Mouse (Mus musculus): Measurements from ENCODE around the gene Vps26b. TPM values are rescaled to one million over a fixed set of nuclear protein-coding genes. Genes with fewer than 3 reads are reported as not detected.

The Vps26b gene
- polyA plus RNA-seq, 1 experiment from 2014 or later = 60.6 TPM

GRCm38 (mm10) chr9:27011572-27011971, 18.3 kb downstream of the Vps26b start:
- Histone ChIP-seq H3K27ac (no peak overlapping the region), H3K9me3 (no peaks in the 10 kb centered on the region), H3K4me2 (no peak overlapping the region), H3K9ac (no peak overlapping the region), H3K4me3 (replicated peaks) (no peak overlapping the region), H3K4me1 (no peaks in the 10 kb centered on the region), H3K36me3 (replicated peaks) (peaks cover 95% of the 10 kb centered on the region), H3K27me3 (no peaks in the 10 kb centered on the region)
- ATAC-seq (ENCODE audit: low FRiP score) = no peak
- 94% methylated on average over 4 of the region's 4 CpGs for WGBS

GRCm38 (mm10) chr9:27009231-27009630, 20.6 kb downstream of the Vps26b start:
- H3K4me1 ChIP-seq = no peaks in the 10 kb centered on the region
- 85% methylated on average over 5 of the region's 5 CpGs for WGBS
- H3K27ac ChIP-seq = no peak overlapping the region
- no peaks in the 10 kb centered on the region for H3K27me3 ChIP-seq
- no peaks in the 10 kb centered on the region for H3K9me3 ChIP-seq
- no peak for ATAC-seq (ENCODE audit: low FRiP score)
- no peak overlapping the region for H3K9ac ChIP-seq
- peaks cover 97% of the 10 kb centered on the region for H3K36me3 ChIP-seq (replicated peaks)
- no peak overlapping the region for H3K4me3 ChIP-seq (replicated peaks)
- H3K4me2 ChIP-seq = no peak overlapping the region

GRCm38 (mm10) chr9:27006866-27007265, 23.0 kb downstream of the Vps26b start:
- H3K9me3 ChIP-seq = no peaks in the 10 kb centered on the region

GRCm38 (mm10) chr9:27005933-27006332, 23.9 kb downstream of the Vps26b start:
- H3K4me1 ChIP-seq = peaks cover 6% of the 10 kb centered on the region
- no peak overlapping the region for H3K4me2 ChIP-seq
- H3K4me3 ChIP-seq (replicated peaks) = no peak overlapping the region
- H3K36me3 ChIP-seq (replicated peaks) = peaks cover 80% of the 10 kb centered on the region
- WGBS = 92% methylated on average over 1 of the region's 1 CpGs
- H3K9me3 ChIP-seq = no peaks in the 10 kb centered on the region
- no peak overlapping the region for H3K9ac ChIP-seq
- no peak for ATAC-seq (ENCODE audit: low FRiP score)
- no peaks in the 10 kb centered on the region for H3K27me3 ChIP-seq
- no peak overlapping the region for H3K27ac ChIP-seq

More at GRCm38 (mm10) chr9:27006866-27007265, 23.0 kb downstream of the Vps26b start:
- H3K27me3 ChIP-seq = no peaks in the 10 kb centered on the region
- H3K36me3 ChIP-seq (replicated peaks) = peaks cover 89% of the 10 kb centered on the region
- WGBS = 95% methylated on average over 5 of the region's 5 CpGs
- no peak overlapping the region for H3K27ac ChIP-seq
- H3K4me1 ChIP-seq = no peaks in the 10 kb centered on the region
- H3K4me3 ChIP-seq (replicated peaks) = no peak overlapping the region
- no peak overlapping the region for H3K9ac ChIP-seq
- ATAC-seq (ENCODE audit: low FRiP score) = no peak
- no peak overlapping the region for H3K4me2 ChIP-seq

- Histone ChIP-seq H3K36me3 (replicated peaks) (peaks cover 75% of the 10 kb centered on the region), H3K9ac (no peak overlapping the region), H3K27me3 (no peaks in the 10 kb centered on the region), H3K27ac (no peak overlapping the region), H3K4me3 (replicated peaks) (no peak overlapping the region), H3K9me3 (no peaks in the 10 kb centered on the region), H3K4me2 (no peak overlapping the region), H3K4me1 (peaks cover 13% of the 10 kb centered on the region)
- ATAC-seq (ENCODE audit: low FRiP score) = no peak
- WGBS = 92% methylated on average over 3 of the region's 3 CpGs
Observed at GRCm38 (mm10) chr9:27005231-27005630, 24.6 kb downstream of the Vps26b start.

GRCm38 (mm10) chr9:26999461-27000395, 30.1 kb downstream of the Vps26b start, which contains the start of the genes Acad8 and Thyn1:
TSS of gene Acad8 (minus strand) at chr9:26999566.
TSS of gene Thyn1 (plus strand) at chr9:26999710.
- Histone ChIP-seq H3K27ac (peak within 1 kb of the TSS; percentile 46), H3K9ac (peak within 1 kb of the TSS; percentile 82), H3K27me3 (no peaks in the 10 kb centered on the region), H3K4me2 (peak within 1 kb of the TSS; percentile 83), H3K4me3 (replicated peaks) (peak within 1 kb of the TSS; percentile 61), H3K9me3 (no peaks in the 10 kb centered on the region), H3K36me3 (replicated peaks) (peaks cover 21% of the 10 kb centered on the region), H3K4me1 (peaks cover 23% of the 10 kb centered on the region)
- peak; percentile 100 for ATAC-seq (ENCODE audit: low FRiP score)
- under 1% methylated on average over 35 of the region's 35 CpGs for WGBS

- Histone ChIP-seq H3K27ac (peak overlapping the region; percentile 43; the same call in 1 of the 2 replicates), H3K9me3 (no peaks in the 10 kb centered on the region), H3K27me3 (no peaks in the 10 kb centered on the region), H3K36me3 (replicated peaks) (peaks cover 12% of the 10 kb centered on the region; the same call in 1 of the 2 replicates), H3K4me2 (peak overlapping the region; percentile 83), H3K9ac (peak overlapping the region; percentile 70), H3K4me1 (peaks cover 23% of the 10 kb centered on the region), H3K4me3 (replicated peaks) (peak overlapping the region; percentile 61)
- 4% methylated on average over 29 of the region's 29 CpGs for WGBS
- ATAC-seq (ENCODE audit: low FRiP score) = peak; percentile 73
Observed at GRCm38 (mm10) chr9:26998669-26999460, 31.0 kb downstream of the Vps26b start.

GRCm38 (mm10) chr9:26997501-26997900, 32.4 kb downstream of the Vps26b start:
- Histone ChIP-seq H3K4me3 (replicated peaks) (no peak overlapping the region), H3K27ac (no peak overlapping the region), H3K4me1 (peaks cover 23% of the 10 kb centered on the region), H3K4me2 (no peak overlapping the region), H3K9ac (no peak overlapping the region), H3K9me3 (no peaks in the 10 kb centered on the region), H3K36me3 (replicated peaks) (no peaks in the 10 kb centered on the region), H3K27me3 (no peaks in the 10 kb centered on the region)
- ATAC-seq (ENCODE audit: low FRiP score) = no peak
- 93% methylated on average over 2 of the region's 2 CpGs for WGBS

GRCm38 (mm10) chr9:26997062-26997461, 32.8 kb downstream of the Vps26b start:
- no peaks in the 10 kb centered on the region for H3K9me3 ChIP-seq
- H3K27me3 ChIP-seq = no peaks in the 10 kb centered on the region
- H3K9ac ChIP-seq = no peak overlapping the region
- H3K36me3 ChIP-seq (replicated peaks) = peaks cover 2% of the 10 kb centered on the region
- H3K27ac ChIP-seq = no peak overlapping the region
- H3K4me1 ChIP-seq = peaks cover 23% of the 10 kb centered on the region
- WGBS = 92% methylated on average over 3 of the region's 3 CpGs
- ATAC-seq (ENCODE audit: low FRiP score) = no peak
- H3K4me2 ChIP-seq = no peak overlapping the region
- H3K4me3 ChIP-seq (replicated peaks) = no peak overlapping the region

GRCm38 (mm10) chr9:26993900-26994299, 36.0 kb downstream of the Vps26b start:
- peaks cover 6% of the 10 kb centered on the region for H3K4me1 ChIP-seq
- peaks cover 33% of the 10 kb centered on the region for H3K36me3 ChIP-seq (replicated peaks)
- no peaks in the 10 kb centered on the region for H3K27me3 ChIP-seq
- H3K9ac ChIP-seq = no peak overlapping the region
- no peak overlapping the region for H3K4me2 ChIP-seq
- H3K9me3 ChIP-seq = no peaks in the 10 kb centered on the region
- H3K27ac ChIP-seq = no peak overlapping the region
- no peak for ATAC-seq (ENCODE audit: low FRiP score)
- WGBS = 88% methylated on average over 3 of the region's 3 CpGs
- no peak overlapping the region for H3K4me3 ChIP-seq (replicated peaks)

GRCm38 (mm10) chr9:26993118-26993517, 36.7 kb downstream of the Vps26b start:
- Histone ChIP-seq H3K4me3 (replicated peaks) (no peak overlapping the region), H3K27me3 (no peaks in the 10 kb centered on the region), H3K4me2 (no peak overlapping the region), H3K36me3 (replicated peaks) (peaks cover 39% of the 10 kb centered on the region), H3K9me3 (no peaks in the 10 kb centered on the region), H3K9ac (no peak overlapping the region), H3K27ac (no peak overlapping the region), H3K4me1 (peaks cover 4% of the 10 kb centered on the region)
- WGBS = 91% methylated on average over 10 of the region's 10 CpGs
- no peak for ATAC-seq (ENCODE audit: low FRiP score)

GRCm38 (mm10) chr9:26990181-26990580, 39.7 kb downstream of the Vps26b start:
- Histone ChIP-seq H3K4me1 (no peaks in the 10 kb centered on the region), H3K4me3 (replicated peaks) (no peak overlapping the region), H3K9ac (no peak overlapping the region), H3K36me3 (replicated peaks) (peaks cover 54% of the 10 kb centered on the region), H3K27me3 (no peaks in the 10 kb centered on the region), H3K9me3 (no peaks in the 10 kb centered on the region), H3K4me2 (no peak overlapping the region), H3K27ac (no peak overlapping the region)
- ATAC-seq (ENCODE audit: low FRiP score) = no peak
- WGBS = 94% methylated on average over 4 of the region's 4 CpGs

Data from forebrain, embryonic 12.5 days (tissue).